Mouse (Mus musculus): Measurements from ENCODE around the gene S1pr2. TPM values are rescaled to one million over a fixed set of nuclear protein-coding genes. Genes with fewer than 3 reads are reported as not detected.

Gene S1pr2
- polyA plus RNA-seq, 2 experiments: 28.3 to 59.9 TPM

GRCm38 (mm10) chr9:20966747-20967146, 9.8 kb downstream of the S1pr2 start:
- Histone ChIP-seq H3K4me1 (ENCODE audit: control insufficient read depth, insufficient read depth, low read length) (peaks cover 8% of the 10 kb centered on the region), H3K27ac (replicated peaks; ENCODE audit: low read depth, low read length) (no peak overlapping the region), H3K4me3 (replicated peaks; ENCODE audit: low read length) (no peak overlapping the region), H3K27me3 (ENCODE audit: control insufficient read depth, insufficient read depth, low read length) (no peaks in the 10 kb centered on the region), H3K36me3 (ENCODE audit: control insufficient read depth, insufficient read depth, low read length) (peaks cover 62% of the 10 kb centered on the region), H3K9ac (ENCODE audit: low read depth, low read length, severe bottlenecking) (no peak overlapping the region), H3K9me3 (ENCODE audit: control insufficient read depth, low read length) (no peaks in the 10 kb centered on the region), H3K4me2 (replicated peaks; ENCODE audit: low read depth, low read length, severe bottlenecking) (no peak overlapping the region)
- 79% methylated on average over 5 of the region's 5 CpGs for WGBS
- no peak for ATAC-seq (ENCODE audit: low FRiP score, low read depth)
- no peak for TF ChIP-seq POLR2A (IDR thresholded peaks at IDR 0.05; ENCODE audit: borderline replicate concordance, extremely low read depth, insufficient read depth, insufficient read length)
- DNase-seq (ENCODE audit: low spot score): no peak

- H3K4me3 ChIP-seq (replicated peaks; ENCODE audit: low read length): no peak overlapping the region
- no peak overlapping the region for H3K4me2 ChIP-seq (replicated peaks; ENCODE audit: low read depth, low read length, severe bottlenecking)
- ATAC-seq (ENCODE audit: low FRiP score, low read depth) (no peak), DNase-seq (ENCODE audit: low spot score) (no peak)
- no peaks in the 10 kb centered on the region for H3K9me3 ChIP-seq (ENCODE audit: control insufficient read depth, low read length)
- H3K36me3 ChIP-seq (ENCODE audit: control insufficient read depth, insufficient read depth, low read length): peaks cover 62% of the 10 kb centered on the region
- H3K27me3 ChIP-seq (ENCODE audit: control insufficient read depth, insufficient read depth, low read length): no peaks in the 10 kb centered on the region
- no peak overlapping the region for H3K27ac ChIP-seq (replicated peaks; ENCODE audit: low read depth, low read length)
- no peak for TF ChIP-seq POLR2A (IDR thresholded peaks at IDR 0.05; ENCODE audit: borderline replicate concordance, extremely low read depth, insufficient read depth, insufficient read length)
- H3K9ac ChIP-seq (ENCODE audit: low read depth, low read length, severe bottlenecking): no peak overlapping the region
- WGBS: 81% methylated on average over 3 of the region's 3 CpGs
- peaks cover under 1% of the 10 kb centered on the region for H3K4me1 ChIP-seq (ENCODE audit: control insufficient read depth, insufficient read depth, low read length)
Observed at GRCm38 (mm10) chr9:20966008-20966407, 10.6 kb downstream of the S1pr2 start.

- ATAC-seq (ENCODE audit: low FRiP score, low read depth): no peak
- 76% methylated on average over 4 of the region's 4 CpGs for WGBS
- Histone ChIP-seq H3K4me2 (replicated peaks; ENCODE audit: low read depth, low read length, severe bottlenecking) (no peak overlapping the region), H3K4me1 (ENCODE audit: control insufficient read depth, insufficient read depth, low read length) (no peaks in the 10 kb centered on the region), H3K9ac (ENCODE audit: low read depth, low read length, severe bottlenecking) (no peak overlapping the region), H3K36me3 (ENCODE audit: control insufficient read depth, insufficient read depth, low read length) (peaks cover 61% of the 10 kb centered on the region), H3K27ac (replicated peaks; ENCODE audit: low read depth, low read length) (no peak overlapping the region), H3K9me3 (ENCODE audit: control insufficient read depth, low read length) (no peaks in the 10 kb centered on the region), H3K27me3 (ENCODE audit: control insufficient read depth, insufficient read depth, low read length) (no peaks in the 10 kb centered on the region), H3K4me3 (replicated peaks; ENCODE audit: low read length) (no peak overlapping the region)
- DNase-seq (ENCODE audit: low spot score): no peak
- TF ChIP-seq POLR2A (IDR thresholded peaks at IDR 0.05; ENCODE audit: borderline replicate concordance, extremely low read depth, insufficient read depth, insufficient read length): no peak
Observed at GRCm38 (mm10) chr9:20965606-20966005, 11.0 kb downstream of the S1pr2 start.

DNA sequence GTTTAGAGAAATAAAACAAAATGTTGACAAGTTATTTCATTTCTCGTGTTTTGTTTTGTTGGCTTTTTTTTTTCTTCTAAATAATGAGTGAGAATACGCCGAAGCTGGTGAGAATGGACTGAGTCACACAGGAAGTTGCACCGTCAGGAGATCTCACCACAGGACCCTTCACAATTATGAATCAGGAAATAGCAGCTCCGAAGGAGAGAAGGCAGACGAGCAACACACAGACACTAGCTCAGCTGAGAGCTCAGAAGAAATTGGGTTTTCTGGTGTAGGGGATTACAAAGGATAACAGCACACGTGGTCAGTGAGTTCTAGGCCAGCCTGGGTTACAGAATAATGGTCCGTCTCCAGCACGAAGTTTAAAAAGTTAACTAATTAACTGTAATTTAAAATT, 15.0 kb downstream of the S1pr2 start:
- Histone ChIP-seq H3K4me3 (replicated peaks; ENCODE audit: low read length) (no peak overlapping the region), H3K4me1 (ENCODE audit: control insufficient read depth, insufficient read depth, low read length) (no peaks in the 10 kb centered on the region), H3K27ac (replicated peaks; ENCODE audit: low read depth, low read length) (no peak overlapping the region), H3K9me3 (ENCODE audit: control insufficient read depth, low read length) (no peaks in the 10 kb centered on the region), H3K9ac (ENCODE audit: low read depth, low read length, severe bottlenecking) (no peak overlapping the region), H3K36me3 (ENCODE audit: control insufficient read depth, insufficient read depth, low read length) (peaks cover 27% of the 10 kb centered on the region), H3K27me3 (ENCODE audit: control insufficient read depth, insufficient read depth, low read length) (no peaks in the 10 kb centered on the region), H3K4me2 (replicated peaks; ENCODE audit: low read depth, low read length, severe bottlenecking) (no peak overlapping the region)
- no peak for ATAC-seq (ENCODE audit: low FRiP score, low read depth)
- 73% methylated on average over 9 of the region's 9 CpGs for WGBS
- no peak for TF ChIP-seq POLR2A (IDR thresholded peaks at IDR 0.05; ENCODE audit: borderline replicate concordance, extremely low read depth, insufficient read depth, insufficient read length)
- no peak for DNase-seq (ENCODE audit: low spot score)

GRCm38 (mm10) chr9:20959430-20959938, 17.1 kb downstream of the S1pr2 start, which contains the start of gene Dnmt1:
Gene Dnmt1, minus strand, starts transcription at chr9:20959888.
- Histone ChIP-seq H3K4me1 (ENCODE audit: control insufficient read depth, insufficient read depth, low read length) (no peaks in the 10 kb centered on the region), H3K36me3 (ENCODE audit: control insufficient read depth, insufficient read depth, low read length) (peaks cover 9% of the 10 kb centered on the region)

DNA sequence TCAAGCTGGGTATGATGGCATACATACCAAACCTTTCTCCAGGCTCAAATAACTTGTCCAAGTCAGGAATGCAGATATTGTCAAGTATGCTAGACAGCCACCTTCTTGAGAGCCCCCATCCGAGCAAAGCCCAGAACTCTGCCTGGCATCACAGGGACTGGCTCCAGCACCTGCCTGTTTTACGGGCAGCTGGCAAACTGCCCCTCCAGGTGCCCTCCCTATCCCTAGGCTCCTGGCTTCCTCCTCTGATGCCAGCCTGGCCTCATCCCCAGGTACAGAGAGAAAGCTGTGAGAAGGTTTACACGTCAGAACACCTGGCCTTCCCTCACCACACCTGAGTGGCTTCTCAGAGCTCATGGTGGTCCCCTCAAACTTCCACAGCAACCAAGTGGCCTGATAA, 19.6 kb downstream of the S1pr2 start:
- TF ChIP-seq POLR2A (IDR thresholded peaks at IDR 0.05; ENCODE audit: borderline replicate concordance, extremely low read depth, insufficient read depth, insufficient read length): no peak
- no peaks in the 10 kb centered on the region for H3K4me1 ChIP-seq (ENCODE audit: control insufficient read depth, insufficient read depth, low read length)
- H3K4me3 ChIP-seq (replicated peaks; ENCODE audit: low read length): no peak overlapping the region
- no peak overlapping the region for H3K27ac ChIP-seq (replicated peaks; ENCODE audit: low read depth, low read length)
- 74% methylated on average over 3 of the region's 3 CpGs for WGBS
- DNase-seq (ENCODE audit: low spot score) (no peak), ATAC-seq (ENCODE audit: low FRiP score, low read depth) (no peak)
- no peak overlapping the region for H3K4me2 ChIP-seq (replicated peaks; ENCODE audit: low read depth, low read length, severe bottlenecking)
- H3K27me3 ChIP-seq (ENCODE audit: control insufficient read depth, insufficient read depth, low read length): no peaks in the 10 kb centered on the region
- no peak overlapping the region for H3K9ac ChIP-seq (ENCODE audit: low read depth, low read length, severe bottlenecking)
- H3K9me3 ChIP-seq (ENCODE audit: control insufficient read depth, low read length): no peaks in the 10 kb centered on the region
- H3K36me3 ChIP-seq (ENCODE audit: control insufficient read depth, insufficient read depth, low read length): no peaks in the 10 kb centered on the region

More at GRCm38 (mm10) chr9:20959430-20959938, 17.1 kb downstream of the S1pr2 start, which contains the start of gene Dnmt1:
- no peak within 1 kb of the TSS for H3K4me3 ChIP-seq (replicated peaks; ENCODE audit: low read length)
- no peak for TF ChIP-seq POLR2A (IDR thresholded peaks at IDR 0.05; ENCODE audit: borderline replicate concordance, extremely low read depth, insufficient read depth, insufficient read length)
- no peak within 1 kb of the TSS for H3K27ac ChIP-seq (replicated peaks; ENCODE audit: low read depth, low read length)
- H3K4me2 ChIP-seq (replicated peaks; ENCODE audit: low read depth, low read length, severe bottlenecking): no peak within 1 kb of the TSS
- whole genome bisulfite sequencing: 81% methylated on average over 2 of the region's 2 CpGs
- H3K27me3 ChIP-seq (ENCODE audit: control insufficient read depth, insufficient read depth, low read length): no peaks in the 10 kb centered on the region
- no peak for DNase-seq (ENCODE audit: low spot score)
- ATAC-seq (ENCODE audit: low FRiP score, low read depth): no peak
- no peak within 1 kb of the TSS for H3K9ac ChIP-seq (ENCODE audit: low read depth, low read length, severe bottlenecking)
- no peaks in the 10 kb centered on the region for H3K9me3 ChIP-seq (ENCODE audit: control insufficient read depth, low read length)
